Mouse (Mus musculus) lung, embryonic 14.5 days (tissue): ENCODE data around the gene Ccn1. TPM values are rescaled to one million over a fixed set of nuclear protein-coding genes. Genes with fewer than 3 reads are reported as not detected.
A peak's percentile ranks its signal among the peaks of the same experiment; 100 is the strongest.

Source experiments
- ATAC-seq: fragments of 200-750 bp; cut with Nextera tagmentation; 2 replicates; pipeline ENCODE4 v1.8.0; 2017; ENCODE audit warnings: mild to moderate bottlenecking, moderate TSS enrichment, moderate library complexity; ENCODE audit not compliant: insufficient read depth
- DNase-seq: peaks from one replicate; pipeline ENCODE4 v3.0.0-alpha.2; 2015
- H3K27ac ChIP-seq: fragments of 300-500 bp; sonication (generic); 2 replicates; pipeline ENCODE4 v1.5.1; 2014; ENCODE audit warnings: low read depth, mild to moderate bottlenecking, moderate library complexity
- H3K27me3 ChIP-seq: fragments of 300-500 bp; sonication (generic); 2 replicates; pipeline ENCODE4 v1.6.1; 2014; ENCODE audit warnings: low read length, control low read depth; ENCODE audit not compliant: insufficient read depth
- H3K36me3 ChIP-seq: fragments of 300-500 bp; sonication (generic); 2 replicates; pipeline ENCODE4 v1.6.1; 2014; ENCODE audit warnings: control low read depth; ENCODE audit not compliant: insufficient read depth
- H3K4me1 ChIP-seq: fragments of 300-500 bp; sonication (generic); 2 replicates; pipeline ENCODE4 v1.6.1; 2014; ENCODE audit warnings: antibody characterized with exemption, control low read depth; ENCODE audit not compliant: insufficient read depth
- H3K4me2 ChIP-seq: fragments of 300-500 bp; sonication (generic); 2 replicates; pipeline ENCODE4 v1.6.1; 2014; ENCODE audit warnings: mild to moderate bottlenecking
- H3K4me3 ChIP-seq: fragments of 300-500 bp; sonication (generic); 2 replicates; pipeline ENCODE4 v1.5.1; 2014; ENCODE audit warnings: low read depth, low read length
- H3K9ac ChIP-seq: fragments of 300-500 bp; sonication (generic); 2 replicates; pipeline ENCODE4 v1.6.1; 2014
- H3K9me3 ChIP-seq: fragments of 300-500 bp; sonication (generic); 2 replicates; pipeline ENCODE4 v1.6.1; 2016; ENCODE audit warnings: low read depth, low read length, control low read depth
- CTCF ChIP-seq: IDR thresholded peaks from 2 replicates; pipeline ENCODE4 v1.5.1; 2016; ENCODE audit warnings: antibody characterized with exemption, low read depth
- WGBS: fragments of 180-500 bp; shearing (Covaris S2); extraction: QIAGEN DNeasy Blood & Tissue Kit; methylation state at CpG from one replicate; pipeline ENCODE4 v1.1.7; 2014; 5-methylcytosine and 5-hydroxymethylcytosine counted together
- polyA plus RNA-seq: library from polyadenylated mRNA; unstranded; fragments of >200 nt; fragmentation: Nextera tagmentation; extraction: Ambion mirVana; gene quantifications from 2 replicates; pipeline ENCODE4 v1.2.1, GENCODE M21; 2014

Gene Ccn1
- polyA plus RNA-seq, 1 experiment from 2014 or later = 41.6 TPM

DNA sequence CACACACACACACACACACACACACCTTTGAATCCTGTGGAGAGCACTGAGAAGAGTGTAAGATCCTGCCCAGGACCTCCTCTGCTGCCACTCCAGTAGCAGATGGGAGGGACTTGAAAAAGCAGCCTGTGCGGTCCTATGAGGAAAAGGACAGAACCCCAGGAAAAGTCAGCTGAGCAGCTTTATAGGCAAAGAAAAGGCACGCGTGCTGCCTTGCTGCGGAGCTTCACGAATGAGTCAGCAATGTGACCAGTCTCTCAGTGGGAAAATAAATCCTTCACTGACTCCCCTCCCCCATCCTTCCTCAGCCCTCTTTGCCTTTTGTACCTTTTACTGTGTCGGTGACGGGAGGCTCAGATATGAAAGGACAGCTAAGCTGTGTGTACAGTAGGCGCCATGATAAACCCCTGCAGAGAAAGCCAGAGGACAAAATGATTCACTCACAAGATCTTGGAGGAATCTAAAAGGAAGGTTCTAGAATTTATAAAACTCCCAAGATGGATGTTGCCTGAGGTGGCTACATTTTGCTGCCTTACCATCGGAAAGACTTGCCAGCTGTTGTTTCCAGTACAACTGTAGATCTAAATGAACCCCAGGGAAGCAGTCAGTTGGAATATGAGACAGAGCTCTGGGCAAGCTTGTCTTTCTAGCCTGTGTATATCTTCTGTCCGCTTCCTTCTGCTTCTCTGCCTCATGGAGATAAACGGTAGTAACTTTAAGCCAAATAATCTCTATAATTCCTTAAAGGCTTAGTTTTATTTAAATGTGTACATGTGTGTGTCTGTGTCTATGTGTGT is 47.2 kb downstream of the Ccn1 start:
- no peak for TF ChIP-seq CTCF
- DNase-seq = peak; percentile 57
- Histone ChIP-seq H3K9ac (no peak overlapping the region), H3K27ac (peak overlapping the region; percentile 25), H3K9me3 (no peaks in the 10 kb centered on the region), H3K4me3 (no peak overlapping the region), H3K4me1 (peaks cover 12% of the 10 kb centered on the region; the same call in 1 of the 2 replicates), H3K27me3 (no peaks in the 10 kb centered on the region), H3K4me2 (no peak overlapping the region; the same call in 1 of the 2 replicates), H3K36me3 (peaks cover 83% of the 10 kb centered on the region)
- ATAC-seq = peak; percentile 67; the same call in 1 of the 2 replicates
- 33% methylated on average over 11 of the region's 11 CpGs for WGBS

DNA sequence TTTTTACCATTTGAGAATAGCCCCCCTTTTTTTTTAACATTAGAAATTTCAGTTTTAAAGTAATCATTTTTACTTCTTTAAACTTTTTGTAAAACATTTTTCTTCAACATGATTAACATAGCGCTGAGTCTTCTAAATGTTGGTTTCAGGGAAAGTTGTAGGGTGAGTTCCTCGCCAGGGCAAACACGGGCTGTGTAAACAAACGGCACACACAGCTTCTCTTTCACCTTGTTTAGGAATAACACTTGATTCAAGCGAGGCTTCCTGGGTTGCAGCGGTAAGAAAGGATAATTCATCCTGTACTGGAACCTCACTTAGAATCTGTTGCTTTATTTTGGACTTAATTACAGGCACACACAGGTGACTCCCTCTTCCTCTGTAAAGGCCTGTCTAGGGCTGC is 48.4 kb downstream of the Ccn1 start:
- peaks cover 73% of the 10 kb centered on the region for H3K36me3 ChIP-seq

DNA sequence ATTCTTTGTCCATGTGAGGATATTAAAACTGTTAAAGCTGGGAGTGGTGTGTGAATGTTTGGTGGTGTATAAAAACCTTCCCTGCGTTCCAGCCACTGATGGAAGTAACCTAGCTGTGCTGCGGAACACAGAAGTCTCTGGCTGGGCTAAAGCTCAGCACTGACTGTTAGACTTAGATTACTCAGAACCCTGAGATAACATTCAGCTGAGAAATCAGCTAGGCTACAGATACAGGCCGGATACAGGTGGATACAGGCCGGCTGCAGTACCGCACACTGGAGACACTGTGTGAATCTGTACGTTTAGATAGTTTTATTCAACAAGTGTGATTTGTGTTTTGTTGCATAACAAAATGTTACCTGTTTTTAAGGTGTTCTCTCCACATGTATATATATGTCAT is 49.0 kb downstream of the Ccn1 start:
- WGBS = 55% methylated on average over 6 of the region's 6 CpGs
- Histone ChIP-seq H3K9ac (no peak overlapping the region), H3K36me3 (peaks cover 76% of the 10 kb centered on the region), H3K4me2 (no peak overlapping the region), H3K4me3 (no peak overlapping the region), H3K9me3 (no peaks in the 10 kb centered on the region), H3K27me3 (no peaks in the 10 kb centered on the region), H3K27ac (no peak overlapping the region), H3K4me1 (peaks cover 12% of the 10 kb centered on the region; the same call in 1 of the 2 replicates)
- no peak for TF ChIP-seq CTCF
- ATAC-seq = no peak
- no peak for DNase-seq

More for the DNA sequence above, 48.4 kb downstream of the Ccn1 start:
- WGBS = 30% methylated on average over 6 of the region's 6 CpGs
- H3K27me3 ChIP-seq = no peaks in the 10 kb centered on the region
- TF ChIP-seq CTCF = no peak
- no peak overlapping the region for H3K27ac ChIP-seq
- H3K4me3 ChIP-seq = no peak overlapping the region
- no peak overlapping the region for H3K9ac ChIP-seq
- no peak overlapping the region for H3K4me2 ChIP-seq
- H3K4me1 ChIP-seq = peaks cover 12% of the 10 kb centered on the region; the same call in 1 of the 2 replicates
- ATAC-seq = no peak
- H3K9me3 ChIP-seq = no peaks in the 10 kb centered on the region
- no peak for DNase-seq

DNA sequence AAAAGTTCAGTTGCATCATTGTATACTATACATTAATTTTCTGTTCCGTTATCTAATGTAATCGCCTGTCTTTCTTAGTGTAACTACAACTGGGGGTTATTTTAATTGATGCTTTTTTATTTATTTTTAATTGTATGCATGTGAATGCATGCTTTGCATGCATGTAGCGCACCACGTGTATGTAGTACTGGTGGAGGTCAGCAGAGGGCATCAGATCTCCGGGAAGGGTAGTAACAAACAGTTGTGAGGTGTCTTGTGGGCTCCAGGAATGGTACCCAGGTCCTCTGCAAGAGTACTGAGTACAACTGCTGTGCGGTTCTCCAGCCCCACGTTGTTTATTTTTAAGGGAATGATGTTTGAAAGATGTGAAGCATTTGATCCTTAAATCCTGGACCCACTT is 50.7 kb downstream of the Ccn1 start:
- peaks cover 12% of the 10 kb centered on the region; the same call in 1 of the 2 replicates for H3K4me1 ChIP-seq
- WGBS = 88% methylated on average over 7 of the region's 7 CpGs
- no peaks in the 10 kb centered on the region for H3K27me3 ChIP-seq
- H3K36me3 ChIP-seq = peaks cover 75% of the 10 kb centered on the region
- DNase-seq = no peak
- no peaks in the 10 kb centered on the region for H3K9me3 ChIP-seq
- H3K9ac ChIP-seq = no peak overlapping the region
- no peak overlapping the region for H3K4me2 ChIP-seq
- H3K4me3 ChIP-seq = no peak overlapping the region
- no peak overlapping the region for H3K27ac ChIP-seq
- peak; percentile 35 for TF ChIP-seq CTCF
- no peak for ATAC-seq

Other genes with a start within 250 kb of the Ccn1 start
- gene Znhit6, start 73.8 kb downstream of the Ccn1 start, polyA plus RNA-seq = 32.9 and 35.7 TPM in 2 replicates
- gene Ddah1, start 108.7 kb upstream of the Ccn1 start, polyA plus RNA-seq = 30.1 and 35.1 TPM in 2 replicates